Mouse (Mus musculus) liver, embryonic 16.5 days (tissue): ENCODE measurements around the gene Hps1. TPM values are rescaled to one million over a fixed set of nuclear protein-coding genes. Genes with fewer than 3 reads are reported as not detected.

Source experiments
- ATAC-seq: fragments of 200-750 bp; cut with Nextera tagmentation; 2 replicates; pipeline ENCODE4 v1.8.0; 2017; ENCODE audit warnings: low read depth, mild to moderate bottlenecking, moderate number of reproducible peaks, moderate library complexity
- H3K27ac ChIP-seq: fragments of 300-500 bp; sonication (generic); 2 replicates; pipeline ENCODE4 v1.5.1; 2014; ENCODE audit warnings: mild to moderate bottlenecking, low read length
- H3K27me3 ChIP-seq: fragments of 300-500 bp; sonication (generic); 2 replicates; pipeline ENCODE4 v1.6.1; 2014; ENCODE audit warnings: low read depth, low read length, mixed read lengths; ENCODE audit not compliant: control insufficient read depth, insufficient read depth
- H3K36me3 ChIP-seq: fragments of 300-500 bp; sonication (generic); 2 replicates; pipeline ENCODE4 v1.6.1; 2014; ENCODE audit warnings: mild to moderate bottlenecking; ENCODE audit not compliant: control insufficient read depth, insufficient read depth
- H3K4me1 ChIP-seq: fragments of 300-500 bp; sonication (generic); 2 replicates; pipeline ENCODE4 v1.6.1; 2014; ENCODE audit warnings: low read depth, low read length, mixed read lengths; ENCODE audit not compliant: control insufficient read depth
- H3K4me2 ChIP-seq: fragments of 300-500 bp; sonication (generic); 2 replicates; pipeline ENCODE4 v1.6.1; 2014; ENCODE audit warnings: low read depth, low read length, mixed read lengths
- H3K4me3 ChIP-seq: fragments of 300-500 bp; sonication (generic); 2 replicates; pipeline ENCODE4 v1.5.1; 2014; ENCODE audit warnings: low read depth, mild to moderate bottlenecking, low read length
- H3K9ac ChIP-seq: fragments of 300-500 bp; sonication (generic); 2 replicates; pipeline ENCODE4 v1.6.1; 2014; ENCODE audit warnings: low read depth, low read length
- H3K9me3 ChIP-seq: fragments of 300-500 bp; sonication (generic); replicated peaks from 2 replicates; pipeline ENCODE4 v1.6.1; 2016; ENCODE audit warnings: low read length; ENCODE audit not compliant: control insufficient read depth
- WGBS: fragments of 180-500 bp; shearing (Covaris S2); extraction: QIAGEN DNeasy Blood & Tissue Kit; methylation state at CpG from one replicate; pipeline ENCODE4 v1.1.7; 2014; ENCODE audit not compliant: insufficient replicate concordance; 5-methylcytosine and 5-hydroxymethylcytosine counted together
- polyA plus RNA-seq: library from polyadenylated mRNA; unstranded; fragments of >200 nt; fragmentation: Nextera tagmentation; extraction: Ambion mirVana; gene quantifications from 2 replicates; pipeline ENCODE4 v1.2.1, GENCODE M21; 2015

Hps1 gene
- polyA plus RNA-seq, 1 experiment from 2014 or later, result 6.2 TPM

- Histone ChIP-seq H3K4me1 (no peaks in the 10 kb centered on the region), H3K4me3 (no peak overlapping the region), H3K9me3 (no peaks in the 10 kb centered on the region), H3K9ac (no peak overlapping the region), H3K27ac (no peak overlapping the region), H3K36me3 (no peaks in the 10 kb centered on the region), H3K4me2 (no peak overlapping the region), H3K27me3 (no peaks in the 10 kb centered on the region)
- ATAC-seq, result no peak
- WGBS, result 78% methylated on average over 10 of the region's 10 CpGs
Measured at GRCm38 (mm10) chr19:42769648-42770047, 10.1 kb downstream of the Hps1 start.

- H3K9me3 ChIP-seq, result no peaks in the 10 kb centered on the region
- ATAC-seq, result no peak
- WGBS, result 77% methylated on average over 8 of the region's 8 CpGs
- H3K27me3 ChIP-seq, result no peaks in the 10 kb centered on the region
- no peaks in the 10 kb centered on the region for H3K36me3 ChIP-seq
- no peak overlapping the region for H3K9ac ChIP-seq
- no peaks in the 10 kb centered on the region for H3K4me1 ChIP-seq
- no peak overlapping the region for H3K27ac ChIP-seq
- no peak overlapping the region for H3K4me3 ChIP-seq
- no peak overlapping the region for H3K4me2 ChIP-seq
Measured at GRCm38 (mm10) chr19:42767361-42767760, 12.4 kb downstream of the Hps1 start.

DNA sequence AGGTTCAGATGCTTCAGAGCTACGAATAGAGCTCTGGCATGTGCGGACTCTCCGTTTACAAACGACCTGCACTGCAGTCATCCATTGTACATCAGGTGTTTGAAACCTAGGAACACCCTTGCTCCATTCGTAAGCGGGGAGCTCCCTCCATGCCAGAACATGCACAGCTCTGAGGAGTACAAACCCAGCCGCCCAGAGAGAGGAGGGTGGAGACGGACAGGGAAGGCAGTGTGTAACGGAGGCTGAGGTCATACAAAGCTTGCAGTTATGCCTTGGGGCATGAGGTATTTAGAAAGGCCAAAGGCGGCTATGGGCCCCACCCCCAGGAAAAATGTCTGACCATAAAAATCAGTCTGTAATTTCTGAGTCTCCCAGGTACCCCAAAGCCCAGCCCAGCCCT is 15.4 kb downstream of the Hps1 start:
- Histone ChIP-seq H3K9ac (no peak overlapping the region), H3K4me2 (no peak overlapping the region), H3K36me3 (no peaks in the 10 kb centered on the region), H3K4me3 (no peak overlapping the region), H3K27ac (no peak overlapping the region), H3K27me3 (no peaks in the 10 kb centered on the region), H3K9me3 (no peaks in the 10 kb centered on the region), H3K4me1 (no peaks in the 10 kb centered on the region)
- no peak for ATAC-seq
- WGBS, result 76% methylated on average over 10 of the region's 10 CpGs

- H3K27ac ChIP-seq, result no peak overlapping the region
- no peaks in the 10 kb centered on the region for H3K27me3 ChIP-seq
- H3K4me1 ChIP-seq, result peaks cover 19% of the 10 kb centered on the region
- no peak overlapping the region for H3K9ac ChIP-seq
- WGBS, result 44% methylated on average over 6 of the region's 6 CpGs
- H3K4me3 ChIP-seq, result no peak overlapping the region
- no peaks in the 10 kb centered on the region for H3K9me3 ChIP-seq
- H3K36me3 ChIP-seq, result no peaks in the 10 kb centered on the region
- ATAC-seq, result no peak
- no peak overlapping the region for H3K4me2 ChIP-seq
Measured at GRCm38 (mm10) chr19:42756671-42757070, 23.1 kb downstream of the Hps1 start.

- H3K4me1 ChIP-seq, result peaks cover 21% of the 10 kb centered on the region
- 66% methylated on average over 15 of the region's 15 CpGs for WGBS
- no peak overlapping the region for H3K4me2 ChIP-seq
- H3K27me3 ChIP-seq, result no peaks in the 10 kb centered on the region
- no peak overlapping the region for H3K9ac ChIP-seq
- no peak overlapping the region for H3K27ac ChIP-seq
- H3K9me3 ChIP-seq, result no peaks in the 10 kb centered on the region
- no peak overlapping the region for H3K4me3 ChIP-seq
- no peaks in the 10 kb centered on the region for H3K36me3 ChIP-seq
- no peak for ATAC-seq
Measured at GRCm38 (mm10) chr19:42755148-42755870, 24.5 kb downstream of the Hps1 start.

DNA sequence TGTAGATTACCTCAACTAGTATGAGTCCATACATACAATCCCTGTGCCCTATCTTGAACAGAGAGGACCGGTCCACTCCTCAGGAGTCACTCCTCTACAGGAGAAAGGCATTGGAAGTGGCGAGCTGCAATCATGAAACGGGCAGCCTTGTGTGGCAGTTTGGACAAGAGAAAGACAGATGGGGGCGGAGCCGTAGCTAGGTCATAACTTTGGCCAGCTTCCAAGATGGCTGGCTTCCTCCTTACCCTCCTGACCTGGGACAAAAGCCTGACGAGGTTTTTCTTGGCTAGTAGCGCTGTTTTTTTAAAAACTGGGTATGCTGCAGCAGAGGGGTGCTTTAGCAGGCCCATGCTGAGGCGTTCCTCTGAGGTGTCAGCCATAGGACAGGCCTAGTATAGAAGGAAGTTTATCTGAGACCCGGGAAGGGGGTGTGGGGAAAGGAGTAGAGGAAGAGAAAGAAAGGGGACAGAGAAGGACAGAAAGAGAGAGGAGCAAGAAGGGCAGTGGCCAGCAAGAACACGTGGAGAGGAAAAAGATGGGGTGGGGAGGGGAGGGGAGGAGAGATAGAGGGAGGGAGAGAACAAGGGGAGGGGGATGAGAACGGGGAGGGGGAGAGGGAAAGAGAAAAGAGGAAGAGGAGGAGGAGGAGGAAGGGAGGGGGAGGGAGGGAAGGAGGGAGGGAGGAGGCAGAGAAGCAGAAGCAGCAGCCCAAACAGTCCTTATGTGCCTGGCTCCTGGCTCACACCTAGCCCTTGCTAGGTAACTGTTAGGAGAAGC is 26.4 kb downstream of the Hps1 start:
- H3K4me1 ChIP-seq, result peaks cover 26% of the 10 kb centered on the region
- H3K27me3 ChIP-seq, result no peaks in the 10 kb centered on the region
- no peaks in the 10 kb centered on the region for H3K9me3 ChIP-seq
- ATAC-seq, result peak; percentile 43
- H3K4me2 ChIP-seq, result peak overlapping the region; percentile 65
- whole genome bisulfite sequencing, result 12% methylated on average over 11 of the region's 11 CpGs
- H3K4me3 ChIP-seq, result peak overlapping the region; percentile 55
- H3K27ac ChIP-seq, result peak overlapping the region; percentile 82
- H3K9ac ChIP-seq, result no peak overlapping the region; the same call in 1 of the 2 replicates
- H3K36me3 ChIP-seq, result no peaks in the 10 kb centered on the region

DNA sequence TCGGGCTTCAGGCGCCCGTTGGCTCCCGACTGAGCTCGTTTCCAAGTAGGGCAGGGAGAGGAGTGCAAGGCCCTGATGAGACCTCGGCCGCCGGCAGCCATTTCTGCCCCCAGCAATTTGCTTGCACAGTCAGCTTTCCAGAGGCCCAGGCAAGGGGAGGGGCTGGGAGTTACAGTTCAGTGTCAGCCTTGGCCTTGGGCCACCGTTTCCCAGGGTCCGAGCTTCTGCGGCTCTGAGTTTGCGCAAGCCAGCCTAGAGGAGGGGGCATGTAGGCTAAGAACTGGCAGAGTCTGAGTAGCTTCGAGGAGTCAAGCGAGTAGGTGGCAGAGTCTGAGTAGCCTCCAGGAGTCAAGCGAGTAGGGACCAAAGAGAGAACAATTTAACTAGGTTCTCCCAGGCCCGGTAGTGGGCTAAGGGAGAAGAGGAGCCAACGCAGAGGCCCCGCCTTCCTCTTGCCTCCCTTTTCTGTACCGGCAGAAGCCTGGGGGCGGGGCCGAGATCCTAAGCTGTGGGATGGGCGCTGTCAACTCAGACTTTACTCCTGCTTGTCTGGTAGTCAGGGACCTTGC is 27.3 kb downstream of the Hps1 start, which contains the start of gene Pyroxd2:
Gene Pyroxd2 (minus strand): TSS at position 413 of the 569 bp plus-strand sequence.
- H3K4me3 ChIP-seq, result peak within 1 kb of the TSS; percentile 55
- WGBS, result 8% methylated on average over 22 of the region's 22 CpGs
- H3K36me3 ChIP-seq, result no peaks in the 10 kb centered on the region
- peaks cover 26% of the 10 kb centered on the region for H3K4me1 ChIP-seq
- H3K9me3 ChIP-seq, result no peaks in the 10 kb centered on the region
- H3K9ac ChIP-seq, result peak within 1 kb of the TSS; percentile 65
- peak; percentile 79 for ATAC-seq
- peak within 1 kb of the TSS; percentile 82 for H3K27ac ChIP-seq
- peak within 1 kb of the TSS; percentile 65 for H3K4me2 ChIP-seq
- H3K27me3 ChIP-seq, result no peaks in the 10 kb centered on the region

DNA sequence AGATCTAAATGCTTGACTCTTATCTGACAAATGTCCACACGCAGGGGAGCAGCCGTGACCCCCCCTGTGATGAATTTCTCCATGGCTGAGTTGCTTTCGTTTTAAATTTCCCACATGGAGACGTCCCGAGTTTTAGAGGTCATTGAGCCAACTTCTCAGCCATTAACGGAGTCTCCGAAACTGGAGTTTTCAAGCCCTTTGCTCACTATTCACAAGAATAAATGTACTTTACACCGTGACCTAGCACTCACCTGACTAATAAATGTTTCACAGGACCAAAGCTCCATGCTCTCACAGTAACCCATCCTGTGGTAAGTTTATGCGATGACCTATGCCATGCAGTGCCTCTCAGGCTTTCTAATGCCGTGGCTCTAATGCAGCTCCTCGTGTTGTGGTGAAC is 29.6 kb downstream of the Hps1 start:
- H3K27ac ChIP-seq, result no peak overlapping the region
- 61% methylated on average over 11 of the region's 11 CpGs for WGBS
- H3K9me3 ChIP-seq, result no peaks in the 10 kb centered on the region
- no peak for ATAC-seq
- H3K4me1 ChIP-seq, result peaks cover 33% of the 10 kb centered on the region
- no peak overlapping the region for H3K9ac ChIP-seq
- no peaks in the 10 kb centered on the region for H3K27me3 ChIP-seq
- no peak overlapping the region for H3K4me2 ChIP-seq
- no peaks in the 10 kb centered on the region for H3K36me3 ChIP-seq
- H3K4me3 ChIP-seq, result no peak overlapping the region

DNA sequence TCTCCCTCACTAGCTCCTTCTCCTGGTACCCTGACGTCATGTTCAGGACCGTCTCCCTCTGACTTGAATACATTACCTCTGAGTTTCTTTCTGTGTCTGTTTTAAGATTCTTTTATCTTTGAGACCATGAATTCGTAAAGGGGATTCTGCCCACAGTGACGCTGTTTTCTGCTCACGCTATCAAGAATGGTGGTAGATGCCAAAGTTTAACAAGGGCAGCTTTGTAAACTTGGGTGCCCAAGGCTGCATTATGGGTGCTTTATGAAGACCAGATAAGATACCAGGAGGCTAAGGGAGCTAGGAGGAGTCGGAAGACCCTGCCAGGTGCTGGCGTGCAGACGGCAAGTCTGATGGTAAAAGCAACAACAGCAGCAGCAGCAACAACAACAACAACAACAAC is 33.1 kb downstream of the Hps1 start:
- ATAC-seq, result no peak
- Histone ChIP-seq H3K36me3 (no peaks in the 10 kb centered on the region), H3K9ac (no peak overlapping the region), H3K27me3 (no peaks in the 10 kb centered on the region), H3K27ac (no peak overlapping the region), H3K4me1 (peaks cover 28% of the 10 kb centered on the region), H3K4me3 (no peak overlapping the region), H3K9me3 (no peaks in the 10 kb centered on the region), H3K4me2 (no peak overlapping the region)
- 56% methylated on average over 8 of the region's 8 CpGs for WGBS
